Mouse (Mus musculus): ENCODE measurements around the gene Col16a1. TPM values are rescaled to one million over a fixed set of nuclear protein-coding genes. Genes with fewer than 3 reads are reported as not detected.
A peak's percentile ranks its signal among the peaks of the same experiment; 100 is the strongest.

The Col16a1 gene
- total RNA-seq, 1 experiment = 4.9 TPM

DNA sequence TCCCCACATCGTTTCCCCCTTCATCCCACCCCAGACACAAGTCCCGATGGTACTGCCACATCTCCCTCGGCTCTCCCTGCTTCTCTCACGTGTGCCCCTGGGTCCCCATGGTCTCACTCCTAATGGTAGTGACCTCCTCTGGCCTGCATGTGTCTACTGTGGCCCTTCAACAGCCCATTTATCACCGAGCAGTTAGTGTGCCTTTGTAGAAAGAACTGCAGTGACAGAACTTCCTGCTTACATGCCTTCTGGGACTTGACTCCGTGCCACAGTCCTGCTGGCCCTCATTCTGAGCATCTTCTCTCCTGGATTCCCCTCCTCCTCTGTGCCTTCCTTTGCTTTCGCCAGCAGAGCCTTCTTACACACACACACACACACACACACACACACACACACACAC, 15.6 kb downstream of the Col16a1 start:
- in situ Hi-C loops (cut with MboI; ENCODE audit: low sequenced_read_pairs in 2 of 2, unreplicated experiment in 2 of 2) = no loop called here
- H3K27ac ChIP-seq (ENCODE audit: insufficient read depth, low read depth, low read length, poor library complexity, severe bottlenecking) = no peak overlapping the region
- DNase-seq (ENCODE audit: low read depth, low spot score) = no peak

DNA sequence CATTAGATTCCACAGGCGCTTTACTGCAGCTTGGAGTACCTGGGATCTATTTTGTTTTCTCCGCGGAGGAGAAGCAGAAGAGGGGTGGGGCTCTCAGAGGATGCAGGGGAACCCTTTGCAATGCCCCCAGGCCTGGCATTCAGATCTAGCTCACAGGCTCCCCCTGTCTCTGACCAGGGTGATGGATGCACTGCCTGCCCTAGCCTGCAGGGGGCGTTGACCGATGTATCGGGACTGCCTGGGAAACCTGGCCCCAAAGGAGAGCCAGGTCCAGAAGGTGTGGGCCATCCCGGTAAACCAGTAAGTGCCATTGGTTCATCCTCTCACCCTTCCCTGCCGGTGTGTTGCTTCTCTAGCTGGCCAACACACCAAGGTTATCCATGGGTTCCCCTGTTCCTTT, 19.2 kb downstream of the Col16a1 start:
- TF ChIP-seq ZNF384 (IDR thresholded peaks at IDR 0.05; ENCODE audit: low read depth, low read length) (no peak), ZC3H11A (IDR thresholded peaks at IDR 0.05; ENCODE audit: borderline replicate concordance, low read depth, low read length) (peak; percentile 31; the same call in 1 of the 2 replicates), MAFK (IDR thresholded peaks at IDR 0.05; ENCODE audit: insufficient read depth, low read depth, low read length) (no peak), CHD2 (IDR thresholded peaks at IDR 0.05; ENCODE audit: low read depth, low read length) (no peak)

More for the DNA sequence above, 15.6 kb downstream of the Col16a1 start:
- H3K4me1 ChIP-seq (ENCODE audit: control insufficient read depth in 2 of 2, insufficient read depth in 2 of 2, low read length in 2 of 2, poor library complexity in 1 of 2) = no peaks in the 10 kb centered on the region
- H3K4me3 ChIP-seq (ENCODE audit: insufficient read depth in 1 of 2, low read depth in 1 of 2, low read length in 2 of 2, poor library complexity in 1 of 2, severe bottlenecking in 1 of 2) = no peak overlapping the region
- no peaks in the 10 kb centered on the region for H3K9me3 ChIP-seq (ENCODE audit: control insufficient read depth, insufficient read depth, low read depth, low read length)
- no peak overlapping the region for H3K9ac ChIP-seq (ENCODE audit: insufficient read depth, low read depth, low read length, poor library complexity, severe bottlenecking)
- no peaks in the 10 kb centered on the region for H3K36me3 ChIP-seq (ENCODE audit: control insufficient read depth, insufficient read depth, low read length, poor library complexity, severe bottlenecking)
- TF ChIP-seq HCFC1 (IDR thresholded peaks at IDR 0.05; ENCODE audit: borderline replicate concordance, insufficient read depth, low read length) = no peak
- TF ChIP-seq CHD2 (IDR thresholded peaks at IDR 0.05; ENCODE audit: low read depth, low read length) = no peak
- no peak for TF ChIP-seq ZNF384 (IDR thresholded peaks at IDR 0.05; ENCODE audit: low read depth, low read length)
- no peak for TF ChIP-seq MAFK (IDR thresholded peaks at IDR 0.05; ENCODE audit: insufficient read depth, low read depth, low read length)
- no peak for TF ChIP-seq ZC3H11A (IDR thresholded peaks at IDR 0.05; ENCODE audit: borderline replicate concordance, low read depth, low read length)

DNA sequence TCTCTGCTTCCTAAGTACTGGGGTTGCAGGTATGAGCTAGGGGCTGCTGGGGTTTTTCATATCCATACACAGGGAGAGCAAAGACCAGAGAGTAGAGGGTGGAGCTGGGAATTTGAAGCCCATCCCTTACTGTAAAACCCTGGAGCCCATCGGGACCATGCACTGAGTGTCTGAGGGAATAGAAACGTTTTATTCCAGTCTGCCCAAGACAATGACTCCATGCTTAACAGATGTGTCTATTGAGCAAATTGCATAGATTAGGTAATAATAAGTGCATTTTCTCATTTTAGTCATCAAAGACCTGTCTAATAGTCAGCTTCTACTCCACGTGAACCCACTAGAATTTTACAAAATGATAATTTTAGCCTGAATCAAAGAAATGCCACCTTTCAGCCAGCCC, 22.9 kb downstream of the Col16a1 start:
- no peak for DNase-seq (ENCODE audit: low read depth, low spot score)
- H3K9ac ChIP-seq (ENCODE audit: insufficient read depth, low read depth, low read length, poor library complexity, severe bottlenecking) = no peak overlapping the region
- in situ Hi-C loops (cut with MboI; ENCODE audit: low sequenced_read_pairs in 2 of 2, unreplicated experiment in 2 of 2) = no loop called here
- no peak overlapping the region for H3K27ac ChIP-seq (ENCODE audit: insufficient read depth, low read depth, low read length, poor library complexity, severe bottlenecking)
- H3K4me3 ChIP-seq (ENCODE audit: insufficient read depth in 1 of 2, low read depth in 1 of 2, low read length in 2 of 2, poor library complexity in 1 of 2, severe bottlenecking in 1 of 2) = no peak overlapping the region
- H3K36me3 ChIP-seq (ENCODE audit: control insufficient read depth, insufficient read depth, low read length, poor library complexity, severe bottlenecking) = no peaks in the 10 kb centered on the region
- TF ChIP-seq ZC3H11A (IDR thresholded peaks at IDR 0.05; ENCODE audit: borderline replicate concordance, low read depth, low read length) (no peak), CHD2 (IDR thresholded peaks at IDR 0.05; ENCODE audit: low read depth, low read length) (no peak), HCFC1 (IDR thresholded peaks at IDR 0.05; ENCODE audit: borderline replicate concordance, insufficient read depth, low read length) (no peak)
- H3K4me1 ChIP-seq (ENCODE audit: control insufficient read depth in 2 of 2, insufficient read depth in 2 of 2, low read length in 2 of 2, poor library complexity in 1 of 2) = no peaks in the 10 kb centered on the region
- H3K9me3 ChIP-seq (ENCODE audit: control insufficient read depth, insufficient read depth, low read depth, low read length) = no peaks in the 10 kb centered on the region

More for the DNA sequence above, 19.2 kb downstream of the Col16a1 start:
- Histone ChIP-seq H3K9me3 (ENCODE audit: control insufficient read depth, insufficient read depth, low read depth, low read length) (no peaks in the 10 kb centered on the region), H3K4me3 (ENCODE audit: insufficient read depth in 1 of 2, low read depth in 1 of 2, low read length in 2 of 2, poor library complexity in 1 of 2, severe bottlenecking in 1 of 2) (no peak overlapping the region), H3K27ac (ENCODE audit: insufficient read depth, low read depth, low read length, poor library complexity, severe bottlenecking) (no peak overlapping the region), H3K9ac (ENCODE audit: insufficient read depth, low read depth, low read length, poor library complexity, severe bottlenecking) (no peak overlapping the region), H3K4me1 (ENCODE audit: control insufficient read depth in 2 of 2, insufficient read depth in 2 of 2, low read length in 2 of 2, poor library complexity in 1 of 2) (no peaks in the 10 kb centered on the region), H3K36me3 (ENCODE audit: control insufficient read depth, insufficient read depth, low read length, poor library complexity, severe bottlenecking) (no peaks in the 10 kb centered on the region)
- DNase-seq (ENCODE audit: low read depth, low spot score) = peak; percentile 78
- in situ Hi-C loops (cut with MboI; ENCODE audit: low sequenced_read_pairs in 2 of 2, unreplicated experiment in 2 of 2) = no loop called here

DNA sequence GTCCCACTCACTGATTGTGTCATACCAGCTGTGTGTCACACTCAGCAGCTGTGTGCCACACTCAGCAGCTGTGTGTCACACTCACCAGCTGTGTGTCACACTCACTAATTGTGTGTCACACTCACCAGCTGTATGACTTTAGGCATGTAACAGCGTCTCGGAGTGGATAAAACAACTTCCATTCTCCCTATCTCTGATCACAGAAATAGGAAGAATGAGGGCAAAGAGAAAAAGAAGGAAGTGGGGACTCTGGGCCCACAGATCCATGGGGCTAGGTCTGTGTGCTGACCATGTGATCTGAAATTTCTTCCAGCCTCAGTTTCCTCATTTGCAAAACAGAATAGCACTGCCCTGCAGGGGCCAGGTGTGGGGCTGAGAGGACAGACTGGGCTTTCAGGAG, 24.1 kb downstream of the Col16a1 start:
- Histone ChIP-seq H3K4me1 (ENCODE audit: control insufficient read depth in 2 of 2, insufficient read depth in 2 of 2, low read length in 2 of 2, poor library complexity in 1 of 2) (no peaks in the 10 kb centered on the region), H3K9me3 (ENCODE audit: control insufficient read depth, insufficient read depth, low read depth, low read length) (no peaks in the 10 kb centered on the region), H3K9ac (ENCODE audit: insufficient read depth, low read depth, low read length, poor library complexity, severe bottlenecking) (no peak overlapping the region), H3K36me3 (ENCODE audit: control insufficient read depth, insufficient read depth, low read length, poor library complexity, severe bottlenecking) (no peaks in the 10 kb centered on the region), H3K4me3 (ENCODE audit: insufficient read depth in 1 of 2, low read depth in 1 of 2, low read length in 2 of 2, poor library complexity in 1 of 2, severe bottlenecking in 1 of 2) (no peak overlapping the region), H3K27ac (ENCODE audit: insufficient read depth, low read depth, low read length, poor library complexity, severe bottlenecking) (no peak overlapping the region)
- TF ChIP-seq ZC3H11A (IDR thresholded peaks at IDR 0.05; ENCODE audit: borderline replicate concordance, low read depth, low read length) = no peak
- TF ChIP-seq ZNF384 (IDR thresholded peaks at IDR 0.05; ENCODE audit: low read depth, low read length) = no peak
- no peak for TF ChIP-seq HCFC1 (IDR thresholded peaks at IDR 0.05; ENCODE audit: borderline replicate concordance, insufficient read depth, low read length)
- no peak for TF ChIP-seq MAFK (IDR thresholded peaks at IDR 0.05; ENCODE audit: insufficient read depth, low read depth, low read length)
- TF ChIP-seq CHD2 (IDR thresholded peaks at IDR 0.05; ENCODE audit: low read depth, low read length) = no peak
- in situ Hi-C loops (cut with MboI; ENCODE audit: low sequenced_read_pairs in 2 of 2, unreplicated experiment in 2 of 2) = no loop called here
- no peak for DNase-seq (ENCODE audit: low read depth, low spot score)

DNA sequence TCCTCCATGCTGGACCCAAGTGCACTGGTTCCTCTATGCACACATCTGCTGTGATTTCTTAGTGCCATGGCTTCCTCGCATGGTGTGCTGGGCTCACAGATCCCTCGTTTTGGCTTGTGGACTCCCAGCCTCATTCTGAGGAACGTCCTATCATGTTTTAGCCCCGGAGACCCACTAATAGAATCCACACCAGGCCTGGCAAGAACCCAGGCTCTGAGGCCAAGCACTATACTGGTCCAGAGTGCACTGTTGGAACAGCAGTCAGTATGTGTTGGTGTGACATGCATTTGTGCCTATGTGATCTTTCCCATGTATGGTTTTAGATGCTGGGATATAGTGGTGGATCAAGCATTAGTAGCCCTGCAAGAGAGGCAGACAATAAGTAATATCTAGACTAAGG, 25.7 kb downstream of the Col16a1 start:
- in situ Hi-C loops (cut with MboI; ENCODE audit: low sequenced_read_pairs in 2 of 2, unreplicated experiment in 2 of 2) = no loop called here
- TF ChIP-seq ZNF384 (IDR thresholded peaks at IDR 0.05; ENCODE audit: low read depth, low read length) = no peak
- no peak for TF ChIP-seq CHD2 (IDR thresholded peaks at IDR 0.05; ENCODE audit: low read depth, low read length)
- Histone ChIP-seq H3K9me3 (ENCODE audit: control insufficient read depth, insufficient read depth, low read depth, low read length) (no peaks in the 10 kb centered on the region), H3K4me1 (ENCODE audit: control insufficient read depth in 2 of 2, insufficient read depth in 2 of 2, low read length in 2 of 2, poor library complexity in 1 of 2) (no peaks in the 10 kb centered on the region), H3K27ac (ENCODE audit: insufficient read depth, low read depth, low read length, poor library complexity, severe bottlenecking) (no peak overlapping the region), H3K9ac (ENCODE audit: insufficient read depth, low read depth, low read length, poor library complexity, severe bottlenecking) (no peak overlapping the region), H3K4me3 (ENCODE audit: insufficient read depth in 1 of 2, low read depth in 1 of 2, low read length in 2 of 2, poor library complexity in 1 of 2, severe bottlenecking in 1 of 2) (no peak overlapping the region), H3K36me3 (ENCODE audit: control insufficient read depth, insufficient read depth, low read length, poor library complexity, severe bottlenecking) (no peaks in the 10 kb centered on the region)
- DNase-seq (ENCODE audit: low read depth, low spot score) = no peak

Data from ES-E14 (cell line).